Mouse (Mus musculus) kidney, adult 2 months (tissue): ENCODE results near the gene Tab1. TPM values are rescaled to one million over a fixed set of nuclear protein-coding genes. Genes with fewer than 3 reads are reported as not detected.

Experiments
- DNase-seq: peaks from one replicate; pipeline ENCODE4 v3.0.0; 2021
- H3K27ac ChIP-seq: fragments of 200-500 bp; 2 replicates; pipeline ENCODE4 v1.5.1; 2012; ENCODE audit warnings: low read depth, low read length, control low read depth, inconsistent platforms; ENCODE audit not compliant: insufficient read depth
- H3K27me3 ChIP-seq: fragments of 200-500 bp; replicated peaks from 2 replicates; pipeline ENCODE4 v1.6.1; 2012; ENCODE audit warnings: mild to moderate bottlenecking, moderate library complexity, low read length, inconsistent platforms; ENCODE audit not compliant: control insufficient read depth, insufficient read depth
- H3K36me3 ChIP-seq: fragments of 200-500 bp; 2 replicates; pipeline ENCODE4 v1.6.1; 2012; ENCODE audit warnings: mild to moderate bottlenecking, moderate library complexity, low read length, inconsistent platforms; ENCODE audit not compliant: control insufficient read depth, insufficient read depth
- H3K4me1 ChIP-seq: fragments of 200-500 bp; 2 replicates; pipeline ENCODE4 v1.6.1; 2011; ENCODE audit warnings: low read length; ENCODE audit not compliant: control insufficient read depth, insufficient read depth
- H3K4me3 ChIP-seq: fragments of 200-500 bp; 2 replicates; pipeline ENCODE4 v1.5.1; 2011; ENCODE audit warnings: mild to moderate bottlenecking, low read depth, low read length, control low read depth; ENCODE audit not compliant: insufficient read depth
- CTCF ChIP-seq: fragments of 200-500 bp; conservative IDR thresholded peaks from 2 replicates; pipeline ENCODE4 v1.5.1; 2011; ENCODE audit warnings: low read depth, mild to moderate bottlenecking, control low read depth, low read length, moderate library complexity, mixed read lengths; ENCODE audit not compliant: insufficient read depth, insufficient read length
- POLR2A ChIP-seq: fragments of 200-500 bp; IDR thresholded peaks from one replicate; pipeline ENCODE4 v1.6.1; 2011; ENCODE audit warnings: low read depth, low read length, control low read depth
- WGBS: fragments of 180-500 bp; shearing (Covaris S2); methylation state at CpG from one replicate; pipeline ENCODE4 v1.1.7; 2018; 5-methylcytosine and 5-hydroxymethylcytosine counted together
- polyA plus RNA-seq: library from polyadenylated mRNA; depleted of rRNA; stranded (reverse); fragments of >200 nt; gene quantifications from 2 replicates; pipeline ENCODE4 v1.2.3, GENCODE M21; 2012; rRNA removed

The Tab1 gene
- polyA plus RNA-seq, 1 experiment, result 26.7 TPM

- DNase-seq, result peak; percentile 81
Observed at GRCm38 (mm10) chr15:80202111-80202775, 69.3 kb downstream of the Tab1 start.

GRCm38 (mm10) chr15:80203406-80203805, 70.5 kb downstream of the Tab1 start:
- no peak for DNase-seq

More at GRCm38 (mm10) chr15:80202111-80202775, 69.3 kb downstream of the Tab1 start:
- Histone ChIP-seq H3K27ac (peak overlapping the region; percentile 32; the same call in 1 of the 2 replicates), H3K36me3 (no peaks in the 10 kb centered on the region), H3K4me1 (peaks cover 17% of the 10 kb centered on the region), H3K27me3 (no peaks in the 10 kb centered on the region), H3K4me3 (no peak overlapping the region)
- no peak for TF ChIP-seq CTCF
- TF ChIP-seq POLR2A, result no peak
- 66% methylated on average over 6 of the region's 6 CpGs for WGBS

GRCm38 (mm10) chr15:80206057-80206565, 73.2 kb downstream of the Tab1 start:
- Histone ChIP-seq H3K4me3 (no peak overlapping the region), H3K27me3 (no peaks in the 10 kb centered on the region), H3K27ac (no peak overlapping the region), H3K36me3 (no peaks in the 10 kb centered on the region), H3K4me1 (peaks cover 16% of the 10 kb centered on the region)
- WGBS, result 78% methylated on average over 3 of the region's 3 CpGs
- TF ChIP-seq CTCF (no peak), POLR2A (no peak)
- DNase-seq, result no peak

More at GRCm38 (mm10) chr15:80203406-80203805, 70.5 kb downstream of the Tab1 start:
- 36% methylated on average over 4 of the region's 4 CpGs for WGBS
- H3K36me3 ChIP-seq, result no peaks in the 10 kb centered on the region
- TF ChIP-seq CTCF (no peak), POLR2A (no peak)
- peaks cover 17% of the 10 kb centered on the region for H3K4me1 ChIP-seq
- H3K27me3 ChIP-seq, result no peaks in the 10 kb centered on the region
- no peak overlapping the region for H3K27ac ChIP-seq
- no peak overlapping the region for H3K4me3 ChIP-seq

GRCm38 (mm10) chr15:80208446-80208845, 75.5 kb downstream of the Tab1 start:
- TF ChIP-seq POLR2A (no peak), CTCF (no peak)
- WGBS, result 32% methylated on average over 4 of the region's 4 CpGs
- Histone ChIP-seq H3K27ac (no peak overlapping the region), H3K4me3 (no peak overlapping the region), H3K27me3 (no peaks in the 10 kb centered on the region), H3K36me3 (no peaks in the 10 kb centered on the region), H3K4me1 (peaks cover 8% of the 10 kb centered on the region; the same call in 1 of the 2 replicates)
- peak; percentile 87 for DNase-seq

Other genes with a start within 250 kb of the Tab1 start
- 9.5 and 13.4 TPM in 2 replicates for gene Apobec3, start 241.5 kb upstream of the Tab1 start, polyA plus RNA-seq
- gene Cbx7, start 162.0 kb upstream of the Tab1 start, polyA plus RNA-seq, result 41.3 and 44.1 TPM in 2 replicates
- gene Pdgfb, start 118.2 kb upstream of the Tab1 start, polyA plus RNA-seq, result 32.2 and 33.4 TPM in 2 replicates
- 94.8 and 106 TPM in 2 replicates for gene Syngr1, start 41.8 kb upstream of the Tab1 start, polyA plus RNA-seq
- 511 and 689 TPM in 2 replicates for gene Rpl3, start 41.3 kb upstream of the Tab1 start, polyA plus RNA-seq
- gene Mgat3, start 40.6 kb downstream of the Tab1 start, polyA plus RNA-seq, result 70.5 and 77.1 TPM in 2 replicates
- gene Mief1, start 100.9 kb downstream of the Tab1 start, polyA plus RNA-seq, result 16.3 and 16.9 TPM in 2 replicates
- not detected in 2 replicates for gene AC140267.1, start 102.7 kb downstream of the Tab1 start, polyA plus RNA-seq
- 92.3 and 126 TPM in 2 replicates for gene Atf4, start 122.1 kb downstream of the Tab1 start, polyA plus RNA-seq
- gene Rps19bp1, start 131.2 kb downstream of the Tab1 start, polyA plus RNA-seq, result 25.8 and 29.9 TPM in 2 replicates
- 0.16 and 0.89 TPM in 2 replicates for gene Cacna1i, start 154.1 kb downstream of the Tab1 start, polyA plus RNA-seq